20 mouse cellular contexts compared by ENCODE assay signal in the genomic region with DNA sequence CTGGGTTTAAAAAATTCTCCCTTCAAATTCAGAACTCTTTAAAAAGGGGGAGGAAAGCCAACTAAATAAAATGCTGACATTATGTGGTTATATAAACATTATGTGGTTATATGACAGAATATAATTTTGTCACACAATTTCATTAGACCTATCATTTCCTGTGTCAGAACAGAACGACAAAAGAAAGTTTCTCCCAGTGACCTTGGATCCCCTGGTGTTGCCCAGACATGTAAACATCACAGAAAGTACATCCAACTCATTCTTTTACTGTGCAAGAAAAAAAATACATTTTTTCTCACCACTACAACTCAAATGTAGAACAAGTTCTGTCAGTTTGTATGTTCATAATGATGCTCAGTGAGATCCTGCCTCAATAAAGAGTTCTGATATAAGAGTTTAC.
DNase-seq lines count a peak whose midpoint lies in the region; ATAC-seq and TF ChIP-seq lines count a peak whose summit lies in the region.
"Had no signal": no experiment of that assay in that cellular context is flagged by ENCODE, and none has a peak within 500 bp of the region (broad histone marks: within the 10 kb centered on the region; RNA-seq: fewer than 3 reads in every experiment).

No protein-coding gene starts in this region.

- no peaks in the 10 kb centered on the region for H3K4me1 ChIP-seq in lung, embryonic 14.5 days (ENCODE audit: insufficient read depth)

- no peak overlapping the region for H3K27ac ChIP-seq in lung, embryonic 14.5 days (ENCODE audit: low read depth)

- H3K9me3 ChIP-seq in lung, embryonic 14.5 days (ENCODE audit: low read depth, low read length) = no peaks in the 10 kb centered on the region
- H3K9me3 ChIP-seq: G1E had no signal

- TF ChIP-seq CTCF in lung, embryonic 14.5 days (IDR thresholded peaks at IDR 0.05; ENCODE audit: low read depth) = no peak

- no peak overlapping the region for H3K9ac ChIP-seq in lung, embryonic 14.5 days

- peak; percentile 56 for DNase-seq in lung, embryonic 14.5 days
- DNase-seq in lung, adult 18-20 months = no peak
- peak; percentile 61 for DNase-seq in 416B (ENCODE audit: low read depth)
- no peak for DNase-seq in gastrocnemius, postnatal 4 days (ENCODE audit: low spot score in 2 of 2)
- DNase-seq: adrenal gland, adult 2 months; adrenal gland, adult 8-10 months; adrenal gland, postnatal 10 days; adrenal gland, postnatal 14 days; adrenal gland, postnatal 25 days; adrenal gland, postnatal 36 days; B cell, adult 2 months; cerebellum, adult 11 months; cerebellum, adult 11-12 months; cerebellum, adult 18-20 months; cerebellum, adult 2 months had no signal

- no peak for ATAC-seq in lung, embryonic 14.5 days (ENCODE audit: insufficient read depth)
- ATAC-seq: activated CD4-positive, CD25-positive, alpha-beta regulatory T cell, adult 4 months; CD4-positive, CD25-positive, alpha-beta regulatory T cell, adult 4 months; Patski had no signal

- 17% methylated on average over 1 of the region's 1 CpGs for WGBS in lung, embryonic 14.5 days

- no peaks in the 10 kb centered on the region for H3K27me3 ChIP-seq in lung, embryonic 14.5 days (ENCODE audit: insufficient read depth, low read length)
- H3K27me3 ChIP-seq: CH12.LX, Patski had no signal

- H3K4me3 ChIP-seq in lung, embryonic 14.5 days (ENCODE audit: low read depth, low read length) = no peak overlapping the region

- no peak overlapping the region for H3K4me2 ChIP-seq in lung, embryonic 14.5 days

- H3K36me3 ChIP-seq in lung, embryonic 14.5 days (ENCODE audit: insufficient read depth) = no peaks in the 10 kb centered on the region
- H3K36me3 ChIP-seq: G1E had no signal

Comparison
In these comparisons a context has a peak if more than half of its experiments do, and no peak if none do; other contexts are left out.
1. DNase-seq: peak in lung, embryonic 14.5 days (single experiment) and 416B (single experiment); none in lung, adult 18-20 months (0 of 2) and gastrocnemius, postnatal 4 days (0 of 2).